Mouse (Mus musculus): ENCODE measurements around the gene Tmprss13.

- no peak for TF ChIP-seq CTCF (IDR thresholded peaks at IDR 0.05; ENCODE audit: insufficient read depth, low read depth, low read length)
- TF ChIP-seq POLR2A (IDR thresholded peaks at IDR 0.05; ENCODE audit: insufficient read depth, low read depth, low read length) = no peak
Observed at GRCm38 (mm10) chr9:45374988-45375502, 56.1 kb downstream of the Tmprss13 start.
